Mouse (Mus musculus) CH12.LX (cell line): Measurements from ENCODE around the gene Fli1. TPM values are rescaled to one million over a fixed set of nuclear protein-coding genes. Genes with fewer than 3 reads are reported as not detected.

Source experiments
- DNase-seq: peaks from one replicate; pipeline ENCODE4 v3.0.0-alpha.2; 2013; ENCODE audit errors: extremely low read depth
- H3K27ac ChIP-seq: 2 replicates; pipeline ENCODE4 v1.5.1; 2012; ENCODE audit warnings: low read depth, mild to moderate bottlenecking, control low read depth, moderate library complexity; ENCODE audit not compliant: insufficient read depth
- H3K27me3 ChIP-seq: replicated peaks from 2 replicates; pipeline ENCODE3; 2012; ENCODE audit warnings: inconsistent platforms
- H3K36me3 ChIP-seq, 2 experiments: replicated peaks in 1 of 2; 2 replicates each; pipeline versions ENCODE3 to v1.6.1; 2012; ENCODE audit warnings: inconsistent platforms in 1 of 2, low read length in 1 of 2, mild to moderate bottlenecking in 1 of 2, mixed read lengths in 1 of 2, moderate library complexity in 1 of 2; ENCODE audit not compliant: control insufficient read depth in 1 of 2, insufficient read depth in 1 of 2
- H3K4me1 ChIP-seq, 2 experiments: 2 replicates each; pipeline ENCODE4 v1.6.1; 2012; ENCODE audit warnings: inconsistent platforms in 1 of 2, moderate library complexity in 1 of 2; ENCODE audit not compliant: insufficient read depth in 2 of 2, control insufficient read depth in 1 of 2
- H3K4me2 ChIP-seq: 2 replicates; pipeline ENCODE4 v1.6.1; 2012; ENCODE audit warnings: low read depth, mild to moderate bottlenecking, control low read depth; ENCODE audit not compliant: poor library complexity, insufficient read depth, severe bottlenecking
- H3K4me3 ChIP-seq, 3 experiments: fragments of 150-350 bp in 1 of 3; sonication (generic) in 1 of 3; replicated peaks in 1 of 3; 2 replicates each; pipeline versions ENCODE3 to v1.5.1; 2011 to 2012; ENCODE audit warnings: low read depth in 2 of 3, low read length in 2 of 3, mild to moderate bottlenecking in 2 of 3, moderate library complexity in 2 of 3, control low read depth in 1 of 3, improper control_type of control experiment in 1 of 3, inconsistent platforms in 1 of 3, mixed read lengths in 1 of 3; ENCODE audit not compliant: poor library complexity in 1 of 3
- H3K79me2 ChIP-seq: replicated peaks from 2 replicates; pipeline ENCODE4 v1.6.1; 2012; ENCODE audit warnings: mild to moderate bottlenecking, moderate library complexity; ENCODE audit not compliant: control insufficient read depth, poor library complexity, insufficient read depth, severe bottlenecking; ENCODE audit errors: extremely low read depth
- H3K9ac ChIP-seq: 2 replicates; pipeline ENCODE4 v1.6.1; 2012; ENCODE audit warnings: low read depth, mild to moderate bottlenecking, control low read depth, moderate library complexity; ENCODE audit not compliant: insufficient read depth
- H3K9me3 ChIP-seq: replicated peaks from 2 replicates; pipeline ENCODE3; 2012; ENCODE audit warnings: low read length, inconsistent platforms, mixed read lengths
- CTCF ChIP-seq, 2 experiments: IDR thresholded peaks in 1 of 2; conservative IDR thresholded peaks in 1 of 2; 2 replicates each; pipeline ENCODE4 v1.5.1; 2011 to 2012; ENCODE audit warnings: low read depth in 2 of 2, low read length in 2 of 2, improper control_type of control experiment in 1 of 2, inconsistent platforms in 1 of 2, mild to moderate bottlenecking in 1 of 2, moderate library complexity in 1 of 2
- E2F4 ChIP-seq: IDR thresholded peaks from 2 replicates; pipeline ENCODE4 v1.6.1; 2011; ENCODE audit warnings: low read depth, low read length, improper control_type of control experiment; ENCODE audit not compliant: insufficient replicate concordance
- ELF1 ChIP-seq: IDR thresholded peaks from 2 replicates; pipeline ENCODE4 v1.6.1; 2014; ENCODE audit warnings: low read depth, mild to moderate bottlenecking, inconsistent platforms, low read length, improper control_type of control experiment
- EP300 ChIP-seq: IDR thresholded peaks from 2 replicates; pipeline ENCODE4 v1.6.1; 2011; ENCODE audit warnings: low read length, improper control_type of control experiment
- GABPA ChIP-seq: IDR thresholded peaks from 2 replicates; pipeline ENCODE4 v1.6.1; 2012; ENCODE audit warnings: low read depth, low read length, improper control_type of control experiment, inconsistent platforms; ENCODE audit not compliant: insufficient replicate concordance
- HCFC1 ChIP-seq: IDR thresholded peaks from 2 replicates; pipeline ENCODE4 v1.6.1; 2012; ENCODE audit warnings: low read depth, mild to moderate bottlenecking, inconsistent platforms, low read length, improper control_type of control experiment
- IRF4 ChIP-seq: IDR thresholded peaks from 2 replicates; pipeline ENCODE4 v1.6.1; 2014; ENCODE audit warnings: low read depth, mild to moderate bottlenecking, inconsistent platforms, low read length, improper control_type of control experiment
- JUN ChIP-seq: IDR thresholded peaks from 2 replicates; pipeline ENCODE4 v1.6.1; 2011; ENCODE audit warnings: low read depth, mild to moderate bottlenecking, low read length, improper control_type of control experiment, moderate library complexity; ENCODE audit not compliant: insufficient read depth
- JUND ChIP-seq: conservative IDR thresholded peaks from 2 replicates; pipeline ENCODE4 v1.6.1; 2011; ENCODE audit warnings: low read depth, low read length, improper control_type of control experiment
- MAFK ChIP-seq: IDR thresholded peaks from 2 replicates; pipeline ENCODE4 v1.6.1; 2011; ENCODE audit warnings: low read length, improper control_type of control experiment; ENCODE audit not compliant: insufficient replicate concordance
- MAZ ChIP-seq: IDR thresholded peaks from 2 replicates; pipeline ENCODE4 v1.6.1; 2012; ENCODE audit warnings: low read depth, mild to moderate bottlenecking, inconsistent platforms, low read length, improper control_type of control experiment, moderate library complexity
- MEF2A ChIP-seq: IDR thresholded peaks from 2 replicates; pipeline ENCODE4 v1.6.1; 2014; ENCODE audit warnings: low read depth, mild to moderate bottlenecking, inconsistent platforms, low read length, improper control_type of control experiment, borderline replicate concordance
- MYC ChIP-seq: IDR thresholded peaks from 2 replicates; pipeline ENCODE4 v1.6.1; 2011; ENCODE audit warnings: low read depth, mild to moderate bottlenecking, improper control_type of control experiment, low read length
- NELFE ChIP-seq: IDR thresholded peaks from 2 replicates; pipeline ENCODE4 v1.6.1; 2011; ENCODE audit warnings: low read depth, low read length, improper control_type of control experiment
- NRF1 ChIP-seq: IDR thresholded peaks from 2 replicates; pipeline ENCODE4 v1.6.1; 2014; ENCODE audit warnings: low read depth, mild to moderate bottlenecking, inconsistent platforms, low read length, improper control_type of control experiment, moderate library complexity
- PAX5 ChIP-seq: IDR thresholded peaks from 2 replicates; pipeline ENCODE4 v1.6.1; 2012; ENCODE audit warnings: low read length, inconsistent platforms, mixed read lengths
- POLR2A ChIP-seq: IDR thresholded peaks from 2 replicates; pipeline ENCODE4 v1.6.1; 2011; ENCODE audit warnings: low read depth, mild to moderate bottlenecking, improper control_type of control experiment, low read length
- POLR2AphosphoS2 ChIP-seq: IDR thresholded peaks from 2 replicates; pipeline ENCODE4 v1.6.1; 2011; ENCODE audit warnings: low read depth, low read length, improper control_type of control experiment
- TCF12 ChIP-seq: IDR thresholded peaks from 2 replicates; pipeline ENCODE4 v1.6.1; 2014; ENCODE audit warnings: low read depth, mild to moderate bottlenecking, inconsistent platforms, low read length, improper control_type of control experiment
- USF1 ChIP-seq: IDR thresholded peaks from 2 replicates; pipeline ENCODE4 v1.6.1; 2014; ENCODE audit warnings: low read depth, mild to moderate bottlenecking, inconsistent platforms, low read length, improper control_type of control experiment
- ZMIZ1 ChIP-seq: IDR thresholded peaks from 2 replicates; pipeline ENCODE4 v1.6.1; 2012; ENCODE audit warnings: low read depth, mild to moderate bottlenecking, inconsistent platforms, low read length, improper control_type of control experiment
- ZNF384 ChIP-seq: IDR thresholded peaks from 2 replicates; pipeline ENCODE4 v1.6.1; 2012; ENCODE audit warnings: low read depth, low read length, improper control_type of control experiment, inconsistent platforms
- dilution Hi-C: fragments of 300-500 bp; cut with MboI; formaldehyde crosslinking; loops from 2 replicates; pipeline ENCODE4 v1.14.3; 2020; ENCODE audit warnings: low sequenced_read_pairs; ENCODE audit not compliant: extremely low pct_unique_long_range_greater_than_20kb, extremely low pct_ligation_motif_present
- in situ Hi-C: fragments of 300-500 bp; cut with MboI; formaldehyde crosslinking; loops from 3 replicates; pipeline ENCODE4 v1.14.3; 2019; ENCODE audit warnings: low sequenced_read_pairs, low pct_ligation_motif_present, low pct_unique_long_range_greater_than_20kb, mixed read lengths
- polyA plus RNA-seq: library from polyadenylated mRNA; unstranded; fragments of >175 nt; gene quantifications from 2 replicates; pipeline ENCODE4 v1.2.1, GENCODE M21; 2012; ENCODE audit warnings: low read depth; ENCODE audit not compliant: insufficient read length
- total RNA-seq, 2 experiments: library from RNA; depleted of rRNA; stranded (reverse); fragments of 300-350 nt in 1 of 2; fragments of >200 nt in 1 of 2; gene quantifications; 2 replicates each; pipeline ENCODE4 v1.2.3; 2012 to 2014

Gene Fli1
- total and polyA plus RNA-seq, 3 experiments, result 20.3 to 29.3 (median 20.8) TPM

GRCm38 (mm10) chr9:32444453-32445201 is 98.0 kb downstream of the Fli1 start:
- Histone ChIP-seq H3K27me3 (no peaks in the 10 kb centered on the region), H3K4me2 (no peak overlapping the region), H3K4me1 (peaks cover 3 to 31% of the 10 kb centered on the region in 2 experiments), H3K27ac (no peak overlapping the region), H3K4me3 (no peak overlapping the region), H3K9me3 (no peaks in the 10 kb centered on the region), H3K9ac (no peak overlapping the region), H3K36me3 (peaks cover 40 to 84% of the 10 kb centered on the region in 2 experiments), H3K79me2 (no peaks in the 10 kb centered on the region)
- in situ Hi-C loops, result no loop called here
- DNase-seq, result no peak
- dilution Hi-C loops, result no loop called here
- TF ChIP-seq TCF12, result no peak
- no peak for TF ChIP-seq ZNF384
- TF ChIP-seq MAZ, result no peak
- no peak for TF ChIP-seq POLR2A
- TF ChIP-seq HCFC1, result no peak
- no peak for TF ChIP-seq MAFK
- TF ChIP-seq JUND, result no peak
- no peak for TF ChIP-seq CTCF (conservative IDR thresholded peaks at IDR 0.05 in 1 of 2, IDR thresholded peaks at IDR 0.05 in 1 of 2; ENCODE audit: low read depth in 2 of 2, low read length in 2 of 2)
- TF ChIP-seq ZMIZ1, result no peak
- no peak for TF ChIP-seq PAX5
- no peak for TF ChIP-seq MEF2A
- no peak for TF ChIP-seq JUN
- TF ChIP-seq GABPA, result no peak
- TF ChIP-seq MYC, result no peak

- no peak overlapping the region for H3K4me3 ChIP-seq
- H3K27me3 ChIP-seq, result no peaks in the 10 kb centered on the region
- H3K9ac ChIP-seq, result no peak overlapping the region
- peaks cover 36 to 80% of the 10 kb centered on the region in 2 experiments for H3K36me3 ChIP-seq
- no peak for TF ChIP-seq IRF4
- no peak for TF ChIP-seq USF1
- TF ChIP-seq NELFE, result no peak
- TF ChIP-seq ELF1, result no peak
- no peak for TF ChIP-seq PAX5
- no peak for TF ChIP-seq POLR2A
- no peak for TF ChIP-seq POLR2AphosphoS2
- no peak for TF ChIP-seq MAZ
- TF ChIP-seq MEF2A, result no peak
- TF ChIP-seq NRF1, result no peak
- no peak for TF ChIP-seq E2F4
- no peak for TF ChIP-seq TCF12
- TF ChIP-seq JUND, result no peak
- no peak for TF ChIP-seq EP300
- H3K27ac ChIP-seq, result no peak overlapping the region
- H3K9me3 ChIP-seq, result no peaks in the 10 kb centered on the region
- in situ Hi-C loops (no loop called here), dilution Hi-C loops (no loop called here)
- peak; percentile 11 for DNase-seq
- H3K4me2 ChIP-seq, result no peak overlapping the region
- H3K79me2 ChIP-seq, result no peaks in the 10 kb centered on the region
- peaks cover 3 to 31% of the 10 kb centered on the region in 2 experiments for H3K4me1 ChIP-seq
Observed at GRCm38 (mm10) chr9:32443817-32444216, 98.8 kb downstream of the Fli1 start.
